Mouse (Mus musculus): ENCODE measurements around the gene Tomm40l. TPM values are rescaled to one million over a fixed set of nuclear protein-coding genes. Genes with fewer than 3 reads are reported as not detected.
A peak's percentile ranks its signal among the peaks of the same experiment; 100 is the strongest.

The Tomm40l gene
- 85.5 and 92.7 TPM in 2 replicates for polyA plus RNA-seq (2012; rRNA removed)

- peak within 1 kb of the TSS; percentile 35; the same call in 1 of the 2 replicates for H3K27ac ChIP-seq (ENCODE audit: insufficient read depth, low read length)
- TF ChIP-seq POLR2A (IDR thresholded peaks at IDR 0.05; ENCODE audit: borderline replicate concordance, insufficient read depth, low read length) (peak; percentile 48; the same call in 1 of the 2 replicates), CTCF (IDR thresholded peaks at IDR 0.05; ENCODE audit: borderline replicate concordance, insufficient read depth, low read depth, low read length) (peak; percentile 30; the same call in 1 of the 2 replicates)
- peak within 1 kb of the TSS; percentile 89 for H3K4me3 ChIP-seq (replicated peaks; ENCODE audit: insufficient read depth, low read depth, low read length)
- no peaks in the 10 kb centered on the region for H3K4me1 ChIP-seq (ENCODE audit: control insufficient read depth, insufficient read depth, low read length)
- DNase-seq = peak; percentile 93 to 99
- 2% methylated on average over 28 of the region's 28 CpGs for WGBS
- H3K27me3 ChIP-seq (ENCODE audit: control insufficient read depth, insufficient read depth, low read length) = no peaks in the 10 kb centered on the region
These were observed at the start of gene Tomm40l for GRCm38 (mm10) chr1:171222238-171223155. TSS of gene Tomm40l (minus strand) at chr1:171222514.

- no peak overlapping the region for H3K27ac ChIP-seq (ENCODE audit: insufficient read depth, low read length)
- 92% methylated on average over 3 of the region's 3 CpGs for WGBS
- no peaks in the 10 kb centered on the region for H3K4me1 ChIP-seq (ENCODE audit: control insufficient read depth, insufficient read depth, low read length)
- no peak overlapping the region for H3K4me3 ChIP-seq (replicated peaks; ENCODE audit: insufficient read depth, low read depth, low read length)
- no peaks in the 10 kb centered on the region for H3K27me3 ChIP-seq (ENCODE audit: control insufficient read depth, insufficient read depth, low read length)
- no peak for DNase-seq
- TF ChIP-seq CTCF (IDR thresholded peaks at IDR 0.05; ENCODE audit: borderline replicate concordance, insufficient read depth, low read depth, low read length) (no peak), POLR2A (IDR thresholded peaks at IDR 0.05; ENCODE audit: borderline replicate concordance, insufficient read depth, low read length) (no peak)
These were observed 49.8 kb upstream of the Tomm40l start for GRCm38 (mm10) chr1:171272086-171272485.

GRCm38 (mm10) chr1:171271622-171272021, 49.3 kb upstream of the Tomm40l start:
- Histone ChIP-seq H3K4me1 (ENCODE audit: control insufficient read depth, insufficient read depth, low read length) (no peaks in the 10 kb centered on the region), H3K4me3 (replicated peaks; ENCODE audit: insufficient read depth, low read depth, low read length) (no peak overlapping the region), H3K27ac (ENCODE audit: insufficient read depth, low read length) (no peak overlapping the region), H3K27me3 (ENCODE audit: control insufficient read depth, insufficient read depth, low read length) (no peaks in the 10 kb centered on the region)
- 54% methylated on average over 10 of the region's 10 CpGs for WGBS
- TF ChIP-seq POLR2A (IDR thresholded peaks at IDR 0.05; ENCODE audit: borderline replicate concordance, insufficient read depth, low read length) = no peak
- no peak for TF ChIP-seq CTCF (IDR thresholded peaks at IDR 0.05; ENCODE audit: borderline replicate concordance, insufficient read depth, low read depth, low read length)
- no peak for DNase-seq

GRCm38 (mm10) chr1:171271196-171271595, 48.9 kb upstream of the Tomm40l start:
- Histone ChIP-seq H3K27ac (ENCODE audit: insufficient read depth, low read length) (no peak overlapping the region), H3K4me1 (ENCODE audit: control insufficient read depth, insufficient read depth, low read length) (no peaks in the 10 kb centered on the region), H3K27me3 (ENCODE audit: control insufficient read depth, insufficient read depth, low read length) (no peaks in the 10 kb centered on the region), H3K4me3 (replicated peaks; ENCODE audit: insufficient read depth, low read depth, low read length) (peak overlapping the region; percentile 71)
- TF ChIP-seq CTCF (IDR thresholded peaks at IDR 0.05; ENCODE audit: borderline replicate concordance, insufficient read depth, low read depth, low read length) = no peak
- no peak for TF ChIP-seq POLR2A (IDR thresholded peaks at IDR 0.05; ENCODE audit: borderline replicate concordance, insufficient read depth, low read length)
- no peak for DNase-seq
- 37% methylated on average over 9 of the region's 9 CpGs for WGBS

GRCm38 (mm10) chr1:171270573-171270900, 48.2 kb upstream of the Tomm40l start:
- Histone ChIP-seq H3K4me1 (ENCODE audit: control insufficient read depth, insufficient read depth, low read length) (no peaks in the 10 kb centered on the region), H3K27me3 (ENCODE audit: control insufficient read depth, insufficient read depth, low read length) (no peaks in the 10 kb centered on the region), H3K4me3 (replicated peaks; ENCODE audit: insufficient read depth, low read depth, low read length) (peak overlapping the region; percentile 71), H3K27ac (ENCODE audit: insufficient read depth, low read length) (peak overlapping the region; percentile 15; the same call in 1 of the 2 replicates)
- TF ChIP-seq POLR2A (IDR thresholded peaks at IDR 0.05; ENCODE audit: borderline replicate concordance, insufficient read depth, low read length) (no peak), CTCF (IDR thresholded peaks at IDR 0.05; ENCODE audit: borderline replicate concordance, insufficient read depth, low read depth, low read length) (no peak)
- DNase-seq = peak in 1 of 2 experiments; percentile 61
- WGBS = 0% methylated on average over 19 of the region's 19 CpGs

- WGBS = 3% methylated on average over 36 of the region's 36 CpGs
- peak; percentile 97 to 99 for DNase-seq
- no peak for TF ChIP-seq CTCF (IDR thresholded peaks at IDR 0.05; ENCODE audit: borderline replicate concordance, insufficient read depth, low read depth, low read length)
- peak; percentile 99 for TF ChIP-seq POLR2A (IDR thresholded peaks at IDR 0.05; ENCODE audit: borderline replicate concordance, insufficient read depth, low read length)
These were observed 47.7 kb upstream of the Tomm40l start, which contains the start of gene B4galt3 for GRCm38 (mm10) chr1:171269848-171270572. TSS of gene B4galt3 (plus strand) at chr1:171270328.

GRCm38 (mm10) chr1:171268341-171268740, 46.0 kb upstream of the Tomm40l start:
- no peaks in the 10 kb centered on the region for H3K27me3 ChIP-seq (ENCODE audit: control insufficient read depth, insufficient read depth, low read length)
- DNase-seq = no peak
- H3K4me3 ChIP-seq (replicated peaks; ENCODE audit: insufficient read depth, low read depth, low read length) = no peak overlapping the region
- no peak overlapping the region for H3K27ac ChIP-seq (ENCODE audit: insufficient read depth, low read length)
- WGBS = 63% methylated on average over 1 of the region's 1 CpGs
- TF ChIP-seq CTCF (IDR thresholded peaks at IDR 0.05; ENCODE audit: borderline replicate concordance, insufficient read depth, low read depth, low read length) (no peak), POLR2A (IDR thresholded peaks at IDR 0.05; ENCODE audit: borderline replicate concordance, insufficient read depth, low read length) (no peak)
- no peaks in the 10 kb centered on the region for H3K4me1 ChIP-seq (ENCODE audit: control insufficient read depth, insufficient read depth, low read length)

More at GRCm38 (mm10) chr1:171269848-171270572, 47.7 kb upstream of the Tomm40l start, which contains the start of gene B4galt3:
- Histone ChIP-seq H3K27ac (ENCODE audit: insufficient read depth, low read length) (peak within 1 kb of the TSS; percentile 27; the same call in 1 of the 2 replicates), H3K27me3 (ENCODE audit: control insufficient read depth, insufficient read depth, low read length) (no peaks in the 10 kb centered on the region), H3K4me3 (replicated peaks; ENCODE audit: insufficient read depth, low read depth, low read length) (peak within 1 kb of the TSS; percentile 71), H3K4me1 (ENCODE audit: control insufficient read depth, insufficient read depth, low read length) (no peaks in the 10 kb centered on the region)
